Mouse (Mus musculus) urinary bladder, postnatal 14 days (tissue): ENCODE results near the gene Fbxl17.

Experiments used
- DNase-seq: peaks from one replicate; pipeline ENCODE4 v3.0.0; 2021; ENCODE audit warnings: low spot score

Fbxl17 gene

GRCm38 (mm10) chr17:63402741-63403681, 96.8 kb downstream of the Fbxl17 start:
- DNase-seq = no peak

- no peak for DNase-seq
These were observed 97.6 kb downstream of the Fbxl17 start for GRCm38 (mm10) chr17:63402170-63402569.

GRCm38 (mm10) chr17:63400640-63401039, 99.2 kb downstream of the Fbxl17 start:
- DNase-seq = no peak

GRCm38 (mm10) chr17:63399816-63400215, 100.0 kb downstream of the Fbxl17 start:
- no peak for DNase-seq

- DNase-seq = no peak
These were observed 108.3 kb downstream of the Fbxl17 start for GRCm38 (mm10) chr17:63391506-63391905.

- DNase-seq = no peak
These were observed 108.9 kb downstream of the Fbxl17 start for GRCm38 (mm10) chr17:63390951-63391350.

GRCm38 (mm10) chr17:63370977-63371376, 128.8 kb downstream of the Fbxl17 start:
- no peak for DNase-seq

- no peak for DNase-seq
These were observed 130.0 kb downstream of the Fbxl17 start for GRCm38 (mm10) chr17:63369631-63370310.

- no peak for DNase-seq
These were observed 132.3 kb downstream of the Fbxl17 start for GRCm38 (mm10) chr17:63367476-63367875.

- DNase-seq = no peak
These were observed 133.8 kb downstream of the Fbxl17 start for GRCm38 (mm10) chr17:63366045-63366444.

GRCm38 (mm10) chr17:63364605-63365004, 135.2 kb downstream of the Fbxl17 start:
- no peak for DNase-seq

GRCm38 (mm10) chr17:63362196-63362595, 137.6 kb downstream of the Fbxl17 start:
- DNase-seq = no peak

GRCm38 (mm10) chr17:63361679-63362078, 138.1 kb downstream of the Fbxl17 start:
- no peak for DNase-seq

GRCm38 (mm10) chr17:63358837-63359236, 141.0 kb downstream of the Fbxl17 start:
- DNase-seq = no peak

GRCm38 (mm10) chr17:63356202-63356601, 143.6 kb downstream of the Fbxl17 start:
- DNase-seq = no peak

GRCm38 (mm10) chr17:63352634-63353195, 147.1 kb downstream of the Fbxl17 start:
- DNase-seq = no peak

- no peak for DNase-seq
These were observed 148.1 kb downstream of the Fbxl17 start for GRCm38 (mm10) chr17:63351682-63352081.

- no peak for DNase-seq
These were observed 148.8 kb downstream of the Fbxl17 start for GRCm38 (mm10) chr17:63350876-63351509.

GRCm38 (mm10) chr17:63344101-63344500, 155.7 kb downstream of the Fbxl17 start:
- no peak for DNase-seq

- no peak for DNase-seq
These were observed 156.7 kb downstream of the Fbxl17 start for GRCm38 (mm10) chr17:63343076-63343475.

- no peak for DNase-seq
These were observed 157.4 kb downstream of the Fbxl17 start for GRCm38 (mm10) chr17:63342440-63342839.

GRCm38 (mm10) chr17:63341203-63341602, 158.6 kb downstream of the Fbxl17 start:
- DNase-seq = no peak
